ENCODE assay signal across 8 mouse cellular contexts in genomic region chr1:171280250-171280915, GRCm38 (mm10). TPM values are rescaled to one million over a fixed set of nuclear protein-coding genes. Genes with fewer than 3 reads are reported as not detected.
A peak's percentile ranks its signal among the peaks of the same experiment; 100 is the strongest.
DNase-seq lines count a peak whose midpoint lies in the region; ATAC-seq and TF ChIP-seq lines count a peak whose summit lies in the region.

No protein-coding gene starts in this region.

- H3K27me3 ChIP-seq in heart, adult 2 months (ENCODE audit: control insufficient read depth, insufficient read depth, low read length): no peaks in the 10 kb centered on the region
- no peaks in the 10 kb centered on the region for H3K27me3 ChIP-seq in heart, embryonic 14.5 days (ENCODE audit: control insufficient read depth, insufficient read depth, low read length)
- no peaks in the 10 kb centered on the region for H3K27me3 ChIP-seq in midbrain, embryonic 16.5 days (ENCODE audit: control insufficient read depth, insufficient read depth, low read depth, low read length)

- H3K4me2 ChIP-seq in heart, embryonic 14.5 days (ENCODE audit: low read length): peak overlapping the region; percentile 92
- H3K4me2 ChIP-seq in midbrain, embryonic 16.5 days (ENCODE audit: low read length): peak overlapping the region; percentile 89

- peak overlapping the region; percentile 75 for H3K9ac ChIP-seq in heart, adult 2 months (ENCODE audit: low read depth, low read length)
- H3K9ac ChIP-seq in heart, embryonic 14.5 days (ENCODE audit: low read length): peak overlapping the region; percentile 87
- H3K9ac ChIP-seq in midbrain, embryonic 16.5 days (ENCODE audit: low read depth, low read length): peak overlapping the region; percentile 73

- peaks cover 4% of the 10 kb centered on the region; the same call in 1 of the 2 replicates for H3K4me1 ChIP-seq in heart, adult 2 months (ENCODE audit: control insufficient read depth, insufficient read depth, low read length)
- H3K4me1 ChIP-seq in heart, embryonic 14.5 days (ENCODE audit: control insufficient read depth in 2 of 2, insufficient read depth in 2 of 2, low read length in 2 of 2): peaks cover 6 to 16% of the 10 kb centered on the region in 2 experiments
- peaks cover 17% of the 10 kb centered on the region for H3K4me1 ChIP-seq in midbrain, embryonic 16.5 days (ENCODE audit: control insufficient read depth, insufficient read depth, low read length)

- peak in 1 of 2 experiments; percentile 10 for DNase-seq in heart, adult 2 months
- no peak for DNase-seq in heart, adult 18-20 months
- peak; percentile 38 for DNase-seq in MN1 (ENCODE audit: low spot score)
- DNase-seq in kidney, postnatal 25 days: peak; percentile 55 to 77
- no peak for DNase-seq in right cerebral cortex, adult 2 months (ENCODE audit: low spot score in 2 of 2)
- no peak for DNase-seq in testis, postnatal 14 days (ENCODE audit: low spot score)

- peak; percentile 7; the same call in 1 of the 2 replicates for ATAC-seq in heart, embryonic 14.5 days (ENCODE audit: insufficient number of reproducible peaks, insufficient read depth, low FRiP score, low read depth)
- ATAC-seq in midbrain, embryonic 16.5 days: peak; percentile 25

- no peaks in the 10 kb centered on the region for H3K36me3 ChIP-seq in heart, adult 2 months (ENCODE audit: control insufficient read depth, insufficient read depth, low read length)
- H3K36me3 ChIP-seq in heart, embryonic 14.5 days (ENCODE audit: control insufficient read depth, insufficient read depth, low read length): peaks cover 69% of the 10 kb centered on the region
- peaks cover 25% of the 10 kb centered on the region for H3K36me3 ChIP-seq in midbrain, embryonic 16.5 days (ENCODE audit: control insufficient read depth, insufficient read depth, low read length)

- no peak for TF ChIP-seq EP300 in heart, adult 2 months (IDR thresholded peaks at IDR 0.05; ENCODE audit: insufficient read depth, low read depth, low read length)

- no peak for TF ChIP-seq CTCF in heart, adult 2 months (IDR thresholded peaks at IDR 0.05)

- H3K9me3 ChIP-seq in heart, embryonic 14.5 days (ENCODE audit: control insufficient read depth, low read length): no peaks in the 10 kb centered on the region
- H3K9me3 ChIP-seq in midbrain, embryonic 16.5 days (replicated peaks; ENCODE audit: control insufficient read depth, low read length, poor library complexity, severe bottlenecking): no peaks in the 10 kb centered on the region

- intact Hi-C loops in heart, adult 2 months (cut with DNase I): loop anchor here (2.0 kb wide), 1 partner anchor 170 kb away; no protein-coding TSS in a partner anchor

- TF ChIP-seq POLR2A in heart, adult 2 months (IDR thresholded peaks at IDR 0.05; ENCODE audit: insufficient read depth, low read depth, low read length): no peak

- peak overlapping the region; percentile 73 for H3K4me3 ChIP-seq in heart, adult 2 months
- H3K4me3 ChIP-seq in heart, embryonic 14.5 days (ENCODE audit: control insufficient read depth in 1 of 2, insufficient read depth in 1 of 2, low read depth in 1 of 2, low read length in 2 of 2): peak overlapping the region; percentile 76 to 96
- peak overlapping the region; percentile 63 for H3K4me3 ChIP-seq in midbrain, embryonic 16.5 days (ENCODE audit: low read depth, low read length)

- H3K79me2 ChIP-seq in heart, adult 2 months (replicated peaks; ENCODE audit: control insufficient read depth, insufficient read depth, low read length): no peaks in the 10 kb centered on the region

- H3K27ac ChIP-seq in heart, adult 2 months: peak overlapping the region; percentile 72
- peak overlapping the region; percentile 65 to 69 for H3K27ac ChIP-seq in heart, embryonic 14.5 days (replicated peaks in 1 of 2; ENCODE audit: control insufficient read depth in 1 of 2, insufficient read depth in 1 of 2, low read depth in 2 of 2, low read length in 2 of 2)
- peak overlapping the region; percentile 2 for H3K27ac ChIP-seq in midbrain, embryonic 16.5 days (ENCODE audit: low read length)

- WGBS in heart, adult 2 months: 3% methylated on average over 25 of the region's 25 CpGs
- under 1% methylated on average over 25 of the region's 25 CpGs for WGBS in heart, embryonic 14.5 days
- 1% methylated on average over 25 of the region's 25 CpGs for WGBS in midbrain, embryonic 16.5 days

RNA-seq across cellular contexts. Expression of gene Ppox, which starts 0.6 kb away (rescaled TPM):
- total RNA-seq in heart, adult 2 months (2021): 10 to 100 TPM in 1 of 2 experiments, 1 to 10 TPM in 1; 9.7 to 12.0 TPM
- 31.4 and 33.1 TPM in 2 replicates for polyA plus RNA-seq in heart, adult 2 months (2012; rRNA removed)
- 10 to 100 TPM; 13.1 to 13.6 TPM for total RNA-seq in heart, adult 18-20 months (2021)
- polyA plus RNA-seq in heart, embryonic 14.5 days (2014; fragmentation: Nextera tagmentation; extraction: Ambion mirVana): 42.9 and 44.8 TPM in 2 replicates
- polyA plus RNA-seq in midbrain, embryonic 16.5 days (2015; fragmentation: Nextera tagmentation; extraction: Ambion mirVana): 44.4 and 49.5 TPM in 2 replicates

RNA-seq across cellular contexts. Expression of gene Usp21, which starts 7.4 kb away (rescaled TPM):
- 10 to 100 TPM; 19.9 to 20.1 TPM for total RNA-seq in heart, adult 2 months (2021)
- polyA plus RNA-seq in heart, adult 2 months (2012; rRNA removed): 31.7 and 37.9 TPM in 2 replicates
- total RNA-seq in heart, adult 18-20 months (2021): 10 to 100 TPM; 17.7 to 20.9 TPM
- 43.2 and 45.5 TPM in 2 replicates for polyA plus RNA-seq in heart, embryonic 14.5 days (2014; fragmentation: Nextera tagmentation; extraction: Ambion mirVana)
- polyA plus RNA-seq in midbrain, embryonic 16.5 days (2015; fragmentation: Nextera tagmentation; extraction: Ambion mirVana): 105 and 112 TPM in 2 replicates

RNA-seq across cellular contexts. Expression of gene B4galt3, which starts 10.3 kb away (rescaled TPM):
- total RNA-seq in heart, adult 2 months (2021): 10 to 100 TPM; 16.4 to 17.4 TPM
- polyA plus RNA-seq in heart, adult 2 months (2012; rRNA removed): 41.9 and 45.7 TPM in 2 replicates
- total RNA-seq in heart, adult 18-20 months (2021): 10 to 100 TPM; 18.7 to 19.6 TPM
- polyA plus RNA-seq in heart, embryonic 14.5 days (2014; fragmentation: Nextera tagmentation; extraction: Ambion mirVana): 52.8 and 55.6 TPM in 2 replicates
- 113 and 115 TPM in 2 replicates for polyA plus RNA-seq in midbrain, embryonic 16.5 days (2015; fragmentation: Nextera tagmentation; extraction: Ambion mirVana)

RNA-seq across cellular contexts. Expression of gene Ufc1, which starts 14.4 kb away (rescaled TPM):
- total RNA-seq in heart, adult 2 months (2021): 10 to 100 TPM; 80.5 to 93.5 TPM
- 29.7 and 37.7 TPM in 2 replicates for polyA plus RNA-seq in heart, adult 2 months (2012; rRNA removed)
- 10 to 100 TPM; 90.4 to 91.6 TPM for total RNA-seq in heart, adult 18-20 months (2021)
- 96.0 and 111 TPM in 2 replicates for polyA plus RNA-seq in heart, embryonic 14.5 days (2014; fragmentation: Nextera tagmentation; extraction: Ambion mirVana)
- polyA plus RNA-seq in midbrain, embryonic 16.5 days (2015; fragmentation: Nextera tagmentation; extraction: Ambion mirVana): 105 and 116 TPM in 2 replicates

RNA-seq across cellular contexts. Expression of gene Ndufs2, which starts 29.2 kb away (rescaled TPM):
- 1,000 to 10,000 TPM; 1,369 to 1,610 TPM for total RNA-seq in heart, adult 2 months (2021)
- polyA plus RNA-seq in heart, adult 2 months (2012; rRNA removed): 997 and 1,250 TPM in 2 replicates
- 1,000 to 10,000 TPM; 1,592 to 1,593 TPM for total RNA-seq in heart, adult 18-20 months (2021)
- 541 and 561 TPM in 2 replicates for polyA plus RNA-seq in heart, embryonic 14.5 days (2014; fragmentation: Nextera tagmentation; extraction: Ambion mirVana)
- polyA plus RNA-seq in midbrain, embryonic 16.5 days (2015; fragmentation: Nextera tagmentation; extraction: Ambion mirVana): 218 and 225 TPM in 2 replicates

Comparison
In these comparisons a context has a peak if more than half of its experiments do, and no peak if none do; other contexts are left out.
1. DNase-seq: peak in MN1 (single experiment) and kidney, postnatal 25 days (2 of 2); none in heart, adult 18-20 months (0 of 2), right cerebral cortex, adult 2 months (0 of 2) and testis, postnatal 14 days (single experiment).
2. H3K27ac ChIP-seq: peak in every context shown above with its lines; median percentile 72 in heart, adult 2 months; 67 in heart, embryonic 14.5 days; 2 in midbrain, embryonic 16.5 days.
3. Peak in every context shown above with its lines, with median percentiles within 50 percentile points of each other: H3K4me3 ChIP-seq and H3K9ac ChIP-seq.